Mouse (Mus musculus): ENCODE measurements at regions not wholly inside any gene's neighbourhood (a gene's known extent, or its start where the extent isn't known, plus 50 kb on each side); places are given as distances from the start of the nearest gene placed in this dataset.

DNA sequence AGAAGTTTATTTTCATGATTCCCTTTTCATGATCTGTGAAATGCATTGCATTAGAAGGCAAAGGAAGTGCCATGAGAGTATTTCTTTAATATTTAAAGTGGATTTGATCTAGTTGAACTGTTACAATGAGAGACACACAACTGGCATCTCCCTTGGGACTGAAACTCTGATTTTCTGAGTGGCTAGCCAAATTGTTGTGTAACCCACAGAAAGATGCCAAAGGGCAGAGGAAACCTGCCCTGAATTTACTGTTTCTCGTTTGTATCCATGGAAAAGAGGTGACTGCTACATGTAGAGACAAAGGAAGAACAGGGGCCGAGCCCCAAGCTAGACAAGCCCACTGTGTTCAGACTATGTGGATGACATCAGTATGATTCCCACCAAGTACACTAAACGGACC is 360.4 kb upstream of the Cited2 start:
- no peak for TF ChIP-seq CTCF (IDR thresholded peaks at IDR 0.05; ENCODE audit: control insufficient read depth, insufficient read depth, low read length)
- no peak for TF ChIP-seq POLR2A (IDR thresholded peaks at IDR 0.05; ENCODE audit: borderline replicate concordance, control insufficient read depth, low read depth, low read length)

Measured in bone marrow, adult 2 months (tissue).